Mouse (Mus musculus): ENCODE data around the gene Krt33a. TPM values are rescaled to one million over a fixed set of nuclear protein-coding genes. Genes with fewer than 3 reads are reported as not detected.

Gene Krt33a
- total and polyA plus RNA-seq, 3 experiments: not detected

DNA sequence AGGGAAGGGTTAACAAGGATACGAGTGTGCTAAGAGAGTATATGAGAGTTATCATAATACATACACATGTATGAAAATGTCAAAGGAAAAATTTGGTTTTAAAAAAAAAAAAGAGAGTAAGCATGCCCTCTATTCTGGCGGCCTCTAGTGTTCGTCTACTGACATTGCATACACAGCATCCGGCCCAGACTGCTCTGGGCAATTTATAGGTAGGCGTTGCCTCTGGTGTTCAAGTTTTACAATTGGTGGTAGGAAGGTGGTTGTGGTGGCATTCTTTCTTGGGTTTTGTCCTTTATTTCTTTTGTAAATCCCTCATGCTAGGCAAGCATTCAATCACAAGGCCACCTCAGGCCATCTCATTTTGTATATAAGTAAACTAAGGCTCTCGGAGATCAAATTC is 11.2 kb downstream of the Krt33a start:
- no peak overlapping the region for H3K9ac ChIP-seq (ENCODE audit: insufficient read depth, low read depth)
- H3K4me3 ChIP-seq (replicated peaks in 1 of 3; ENCODE audit: low read depth in 2 of 3, low read length in 2 of 3, poor library complexity in 1 of 3): no peak overlapping the region
- peak; percentile 54 for DNase-seq (ENCODE audit: extremely low read depth)
- TF ChIP-seq NRF1 (IDR thresholded peaks at IDR 0.05; ENCODE audit: low read depth, low read length): no peak
- TF ChIP-seq MAZ (IDR thresholded peaks at IDR 0.05; ENCODE audit: low read depth, low read length): no peak
- TF ChIP-seq CHD1 (IDR thresholded peaks at IDR 0.05; ENCODE audit: low read depth, low read length): no peak
- TF ChIP-seq CHD2 (IDR thresholded peaks at IDR 0.05; ENCODE audit: low read length): no peak
- TF ChIP-seq UBTF (IDR thresholded peaks at IDR 0.05; ENCODE audit: low read depth, low read length): no peak
- peak; percentile 36; the same call in 1 of the 2 replicates for TF ChIP-seq ZC3H11A (IDR thresholded peaks at IDR 0.05; ENCODE audit: low read depth, low read length)
- TF ChIP-seq TCF12 (IDR thresholded peaks at IDR 0.05; ENCODE audit: low read depth, low read length): no peak
- TF ChIP-seq POLR2AphosphoS2 (IDR thresholded peaks at IDR 0.05; ENCODE audit: low read depth, low read length): no peak
- no peak for TF ChIP-seq PAX5 (IDR thresholded peaks at IDR 0.05; ENCODE audit: low read length)
- TF ChIP-seq E2F4 (IDR thresholded peaks at IDR 0.05; ENCODE audit: insufficient replicate concordance, low read depth, low read length): no peak
- TF ChIP-seq RAD21 (IDR thresholded peaks at IDR 0.05; ENCODE audit: low read depth, low read length): peak; percentile 96
- TF ChIP-seq USF1 (IDR thresholded peaks at IDR 0.05; ENCODE audit: low read depth, low read length): no peak
- TF ChIP-seq ZKSCAN1 (IDR thresholded peaks at IDR 0.05; ENCODE audit: borderline replicate concordance, low read depth, low read length): no peak
- TF ChIP-seq MXI1 (IDR thresholded peaks at IDR 0.05; ENCODE audit: low read depth, low read length): no peak
- TF ChIP-seq MYC (IDR thresholded peaks at IDR 0.05; ENCODE audit: low read depth, low read length): 0 out of 2 replicates have a peak, but pooled peaks have one; percentile 27
- peak; percentile 93 to 94 for TF ChIP-seq CTCF (conservative IDR thresholded peaks at IDR 0.05 in 1 of 2, IDR thresholded peaks at IDR 0.05 in 1 of 2; ENCODE audit: low read depth in 2 of 2, low read length in 2 of 2)
- no peak for TF ChIP-seq HCFC1 (IDR thresholded peaks at IDR 0.05; ENCODE audit: low read depth, low read length)
- no peak for TF ChIP-seq JUN (IDR thresholded peaks at IDR 0.05; ENCODE audit: insufficient read depth, low read depth, low read length)
- TF ChIP-seq ZMIZ1 (IDR thresholded peaks at IDR 0.05; ENCODE audit: low read depth, low read length): no peak
- no peak for TF ChIP-seq BHLHE40 (IDR thresholded peaks at IDR 0.05; ENCODE audit: low read depth, low read length)
- peak; percentile 99 for TF ChIP-seq ZNF384 (IDR thresholded peaks at IDR 0.05; ENCODE audit: low read depth, low read length)
- peak; percentile 85 for TF ChIP-seq SMC3 (IDR thresholded peaks at IDR 0.05; ENCODE audit: low read depth, low read length)
- no peak overlapping the region for H3K4me2 ChIP-seq (ENCODE audit: insufficient read depth, low read depth, poor library complexity, severe bottlenecking)
- H3K79me2 ChIP-seq (replicated peaks; ENCODE audit: control insufficient read depth, extremely low read depth, insufficient read depth, poor library complexity, severe bottlenecking): no peaks in the 10 kb centered on the region; the same call in 1 of the 2 replicates
- peaks cover 6% of the 10 kb centered on the region for H3K9me3 ChIP-seq (replicated peaks; ENCODE audit: low read length)
- in situ Hi-C loops (cut with MboI; ENCODE audit: low pct_ligation_motif_present, low pct_unique_long_range_greater_than_20kb, low sequenced_read_pairs) (loop anchor here (10.0 kb wide), 1 partner anchor 540 kb away; no protein-coding TSS in a partner anchor), dilution Hi-C loops (cut with MboI; ENCODE audit: extremely low pct_ligation_motif_present, extremely low pct_unique_long_range_greater_than_20kb, low sequenced_read_pairs) (no loop called here)
- no peak overlapping the region for H3K27ac ChIP-seq (ENCODE audit: insufficient read depth, low read depth)
- no peaks in the 10 kb centered on the region for H3K36me3 ChIP-seq (replicated peaks in 1 of 2; ENCODE audit: control insufficient read depth in 1 of 2, insufficient read depth in 1 of 2, low read length in 1 of 2)
- peaks cover 44% of the 10 kb centered on the region for H3K27me3 ChIP-seq (replicated peaks)
- H3K4me1 ChIP-seq (ENCODE audit: control insufficient read depth in 1 of 2, insufficient read depth in 2 of 2): no peaks in the 10 kb centered on the region

DNA sequence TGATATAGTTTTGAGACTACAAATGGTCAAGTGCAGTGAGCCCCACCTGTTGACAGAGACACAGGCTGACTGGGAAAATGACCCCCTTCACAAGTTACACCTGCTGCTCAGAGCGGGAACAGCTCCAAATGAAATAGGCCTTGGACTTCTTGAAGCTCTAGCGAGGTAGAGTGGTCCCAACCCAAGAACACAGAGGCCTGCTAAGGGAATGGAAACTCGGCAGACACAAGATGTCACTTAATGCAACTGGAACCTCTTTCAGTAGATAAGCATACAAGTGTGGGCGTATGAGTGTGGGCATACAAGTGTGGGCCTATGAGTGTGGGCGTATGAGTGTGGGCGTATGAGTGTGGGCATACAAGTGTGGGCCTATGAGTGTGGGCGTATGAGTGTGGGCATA is 16.9 kb downstream of the Krt33a start:
- no peak overlapping the region for H3K4me2 ChIP-seq (ENCODE audit: insufficient read depth, low read depth, poor library complexity, severe bottlenecking)
- DNase-seq (ENCODE audit: extremely low read depth): no peak
- H3K9me3 ChIP-seq (replicated peaks; ENCODE audit: low read length): peaks cover 6% of the 10 kb centered on the region
- dilution Hi-C loops (cut with MboI; ENCODE audit: extremely low pct_ligation_motif_present, extremely low pct_unique_long_range_greater_than_20kb, low sequenced_read_pairs) (no loop called here), in situ Hi-C loops (cut with MboI; ENCODE audit: low pct_ligation_motif_present, low pct_unique_long_range_greater_than_20kb, low sequenced_read_pairs) (no loop called here)
- H3K36me3 ChIP-seq (replicated peaks in 1 of 2; ENCODE audit: control insufficient read depth in 1 of 2, insufficient read depth in 1 of 2, low read length in 1 of 2): no peaks in the 10 kb centered on the region
- H3K9ac ChIP-seq (ENCODE audit: insufficient read depth, low read depth): no peak overlapping the region
- no peaks in the 10 kb centered on the region for H3K4me1 ChIP-seq (ENCODE audit: control insufficient read depth in 1 of 2, insufficient read depth in 2 of 2)
- H3K4me3 ChIP-seq (replicated peaks in 1 of 3; ENCODE audit: low read depth in 2 of 3, low read length in 2 of 3, poor library complexity in 1 of 3): no peak overlapping the region
- H3K79me2 ChIP-seq (replicated peaks; ENCODE audit: control insufficient read depth, extremely low read depth, insufficient read depth, poor library complexity, severe bottlenecking): no peaks in the 10 kb centered on the region
- peaks cover 61% of the 10 kb centered on the region for H3K27me3 ChIP-seq (replicated peaks)
- H3K27ac ChIP-seq (ENCODE audit: insufficient read depth, low read depth): no peak overlapping the region
- no peak for TF ChIP-seq TCF12 (IDR thresholded peaks at IDR 0.05; ENCODE audit: low read depth, low read length)
- TF ChIP-seq CTCF (conservative IDR thresholded peaks at IDR 0.05 in 1 of 2, IDR thresholded peaks at IDR 0.05 in 1 of 2; ENCODE audit: low read depth in 2 of 2, low read length in 2 of 2): no peak
- no peak for TF ChIP-seq MAZ (IDR thresholded peaks at IDR 0.05; ENCODE audit: low read depth, low read length)
- TF ChIP-seq UBTF (IDR thresholded peaks at IDR 0.05; ENCODE audit: low read depth, low read length): no peak
- no peak for TF ChIP-seq KAT2A (IDR thresholded peaks at IDR 0.05; ENCODE audit: insufficient replicate concordance, low read length)
- no peak for TF ChIP-seq CHD2 (IDR thresholded peaks at IDR 0.05; ENCODE audit: low read length)
- no peak for TF ChIP-seq SIN3A (IDR thresholded peaks at IDR 0.05; ENCODE audit: low read length)
- TF ChIP-seq NELFE (IDR thresholded peaks at IDR 0.05; ENCODE audit: low read depth, low read length): no peak
- TF ChIP-seq POLR2AphosphoS2 (IDR thresholded peaks at IDR 0.05; ENCODE audit: low read depth, low read length): no peak
- TF ChIP-seq JUN (IDR thresholded peaks at IDR 0.05; ENCODE audit: insufficient read depth, low read depth, low read length): no peak
- no peak for TF ChIP-seq ZMIZ1 (IDR thresholded peaks at IDR 0.05; ENCODE audit: low read depth, low read length)
- TF ChIP-seq HCFC1 (IDR thresholded peaks at IDR 0.05; ENCODE audit: low read depth, low read length): no peak
- no peak for TF ChIP-seq CHD1 (IDR thresholded peaks at IDR 0.05; ENCODE audit: low read depth, low read length)
- no peak for TF ChIP-seq ETS1 (conservative IDR thresholded peaks at IDR 0.05; ENCODE audit: low read depth, low read length)
- no peak for TF ChIP-seq USF2 (conservative IDR thresholded peaks at IDR 0.05; ENCODE audit: low read depth, low read length)
- no peak for TF ChIP-seq JUND (conservative IDR thresholded peaks at IDR 0.05; ENCODE audit: low read depth, low read length)
- TF ChIP-seq USF1 (IDR thresholded peaks at IDR 0.05; ENCODE audit: low read depth, low read length): no peak
- TF ChIP-seq ELF1 (IDR thresholded peaks at IDR 0.05; ENCODE audit: low read depth, low read length): no peak
- TF ChIP-seq GABPA (IDR thresholded peaks at IDR 0.05; ENCODE audit: insufficient replicate concordance, low read depth, low read length): no peak
- TF ChIP-seq POLR2A (IDR thresholded peaks at IDR 0.05; ENCODE audit: low read depth, low read length): no peak
